Mouse (Mus musculus): ENCODE results near the gene Lrrc1. TPM values are rescaled to one million over a fixed set of nuclear protein-coding genes. Genes with fewer than 3 reads are reported as not detected.

Lrrc1 gene
- polyA plus RNA-seq, 1 experiment: 12.8 TPM

- TF ChIP-seq CTCF (IDR thresholded peaks at IDR 0.05; ENCODE audit: extremely low read depth, insufficient read depth, low read length) (no peak), POLR2A (IDR thresholded peaks at IDR 0.05; ENCODE audit: extremely low read depth, insufficient read depth, low read length) (no peak)
- H3K27ac ChIP-seq (ENCODE audit: insufficient read depth, low read length): no peak overlapping the region
- no peak overlapping the region for H3K4me3 ChIP-seq (ENCODE audit: insufficient read depth, low read length)
- H3K4me1 ChIP-seq (ENCODE audit: control insufficient read depth, insufficient read depth, low read length): peaks cover 2% of the 10 kb centered on the region; the same call in 1 of the 2 replicates
These were observed 9.5 kb downstream of the Lrrc1 start for GRCm38 (mm10) chr9:77535021-77535744.

GRCm38 (mm10) chr9:77528379-77529041 lies 16.2 kb downstream of the Lrrc1 start:
- H3K27ac ChIP-seq (ENCODE audit: insufficient read depth, low read length): no peak overlapping the region
- H3K4me1 ChIP-seq (ENCODE audit: control insufficient read depth, insufficient read depth, low read length): peaks cover 2% of the 10 kb centered on the region; the same call in 1 of the 2 replicates
- TF ChIP-seq CTCF (IDR thresholded peaks at IDR 0.05; ENCODE audit: extremely low read depth, insufficient read depth, low read length): no peak
- no peak for TF ChIP-seq POLR2A (IDR thresholded peaks at IDR 0.05; ENCODE audit: extremely low read depth, insufficient read depth, low read length)
- H3K4me3 ChIP-seq (ENCODE audit: insufficient read depth, low read length): no peak overlapping the region

GRCm38 (mm10) chr9:77527170-77527569 lies 17.5 kb downstream of the Lrrc1 start:
- Histone ChIP-seq H3K4me3 (ENCODE audit: insufficient read depth, low read length) (no peak overlapping the region), H3K4me1 (ENCODE audit: control insufficient read depth, insufficient read depth, low read length) (peaks cover 2% of the 10 kb centered on the region; the same call in 1 of the 2 replicates), H3K27ac (ENCODE audit: insufficient read depth, low read length) (no peak overlapping the region)
- no peak for TF ChIP-seq CTCF (IDR thresholded peaks at IDR 0.05; ENCODE audit: extremely low read depth, insufficient read depth, low read length)
- TF ChIP-seq POLR2A (IDR thresholded peaks at IDR 0.05; ENCODE audit: extremely low read depth, insufficient read depth, low read length): no peak

GRCm38 (mm10) chr9:77526715-77527114 lies 18.0 kb downstream of the Lrrc1 start:
- no peak overlapping the region for H3K4me3 ChIP-seq (ENCODE audit: insufficient read depth, low read length)
- H3K27ac ChIP-seq (ENCODE audit: insufficient read depth, low read length): no peak overlapping the region
- H3K4me1 ChIP-seq (ENCODE audit: control insufficient read depth, insufficient read depth, low read length): peaks cover 2% of the 10 kb centered on the region; the same call in 1 of the 2 replicates
- TF ChIP-seq POLR2A (IDR thresholded peaks at IDR 0.05; ENCODE audit: extremely low read depth, insufficient read depth, low read length): no peak
- no peak for TF ChIP-seq CTCF (IDR thresholded peaks at IDR 0.05; ENCODE audit: extremely low read depth, insufficient read depth, low read length)

- TF ChIP-seq CTCF (IDR thresholded peaks at IDR 0.05; ENCODE audit: extremely low read depth, insufficient read depth, low read length): no peak
- no peak for TF ChIP-seq POLR2A (IDR thresholded peaks at IDR 0.05; ENCODE audit: extremely low read depth, insufficient read depth, low read length)
- Histone ChIP-seq H3K4me3 (ENCODE audit: insufficient read depth, low read length) (no peak overlapping the region), H3K27ac (ENCODE audit: insufficient read depth, low read length) (no peak overlapping the region), H3K4me1 (ENCODE audit: control insufficient read depth, insufficient read depth, low read length) (peaks cover 2% of the 10 kb centered on the region; the same call in 1 of the 2 replicates)
These were observed 18.9 kb downstream of the Lrrc1 start for GRCm38 (mm10) chr9:77525595-77526295.

GRCm38 (mm10) chr9:77523793-77524192 lies 20.9 kb downstream of the Lrrc1 start:
- no peak for TF ChIP-seq CTCF (IDR thresholded peaks at IDR 0.05; ENCODE audit: extremely low read depth, insufficient read depth, low read length)
- no peak for TF ChIP-seq POLR2A (IDR thresholded peaks at IDR 0.05; ENCODE audit: extremely low read depth, insufficient read depth, low read length)

GRCm38 (mm10) chr9:77522476-77522875 lies 22.2 kb downstream of the Lrrc1 start:
- Histone ChIP-seq H3K4me3 (ENCODE audit: insufficient read depth, low read length) (no peak overlapping the region), H3K4me1 (ENCODE audit: control insufficient read depth, insufficient read depth, low read length) (no peaks in the 10 kb centered on the region), H3K27ac (ENCODE audit: insufficient read depth, low read length) (no peak overlapping the region)
- no peak for TF ChIP-seq POLR2A (IDR thresholded peaks at IDR 0.05; ENCODE audit: extremely low read depth, insufficient read depth, low read length)
- TF ChIP-seq CTCF (IDR thresholded peaks at IDR 0.05; ENCODE audit: extremely low read depth, insufficient read depth, low read length): no peak

More at GRCm38 (mm10) chr9:77523793-77524192, 20.9 kb downstream of the Lrrc1 start:
- no peaks in the 10 kb centered on the region for H3K4me1 ChIP-seq (ENCODE audit: control insufficient read depth, insufficient read depth, low read length)
- H3K27ac ChIP-seq (ENCODE audit: insufficient read depth, low read length): no peak overlapping the region
- H3K4me3 ChIP-seq (ENCODE audit: insufficient read depth, low read length): no peak overlapping the region

- TF ChIP-seq CTCF (IDR thresholded peaks at IDR 0.05; ENCODE audit: extremely low read depth, insufficient read depth, low read length) (no peak), POLR2A (IDR thresholded peaks at IDR 0.05; ENCODE audit: extremely low read depth, insufficient read depth, low read length) (no peak)
These were observed 25.5 kb downstream of the Lrrc1 start for GRCm38 (mm10) chr9:77519198-77519597.

GRCm38 (mm10) chr9:77516782-77517364 lies 27.8 kb downstream of the Lrrc1 start:
- Histone ChIP-seq H3K4me1 (ENCODE audit: control insufficient read depth, insufficient read depth, low read length) (no peaks in the 10 kb centered on the region), H3K4me3 (ENCODE audit: insufficient read depth, low read length) (no peak overlapping the region), H3K27ac (ENCODE audit: insufficient read depth, low read length) (no peak overlapping the region)
- TF ChIP-seq CTCF (IDR thresholded peaks at IDR 0.05; ENCODE audit: extremely low read depth, insufficient read depth, low read length) (no peak), POLR2A (IDR thresholded peaks at IDR 0.05; ENCODE audit: extremely low read depth, insufficient read depth, low read length) (no peak)

More at GRCm38 (mm10) chr9:77519198-77519597, 25.5 kb downstream of the Lrrc1 start:
- H3K4me3 ChIP-seq (ENCODE audit: insufficient read depth, low read length): no peak overlapping the region
- H3K27ac ChIP-seq (ENCODE audit: insufficient read depth, low read length): no peak overlapping the region
- no peaks in the 10 kb centered on the region for H3K4me1 ChIP-seq (ENCODE audit: control insufficient read depth, insufficient read depth, low read length)
